Mouse (Mus musculus) intestine, embryonic 14.5 days (tissue): ENCODE results near the gene Olfr167. TPM values are rescaled to one million over a fixed set of nuclear protein-coding genes. Genes with fewer than 3 reads are reported as not detected.
"Not testable (repeated sequence)": the region's sequence is repeated elsewhere in the genome, so short reads cannot be mapped to it uniquely, and the experiment has no call there.

Experiments
- ATAC-seq: fragments of 200-750 bp; cut with Nextera tagmentation; replicated peaks from 2 replicates; pipeline ENCODE4 v1.8.0; 2017; ENCODE audit warnings: low read depth, moderate number of reproducible peaks, moderate TSS enrichment, moderate library complexity; ENCODE audit not compliant: low FRiP score, low TSS enrichment
- DNase-seq: peaks from one replicate; pipeline ENCODE4 v3.0.0-alpha.2; 2018; ENCODE audit warnings: low spot score
- H3K27ac ChIP-seq: fragments of 300-500 bp; sonication (generic); 2 replicates; pipeline ENCODE4 v1.5.1; 2014; ENCODE audit warnings: low read depth, mild to moderate bottlenecking, control low read depth
- H3K27me3 ChIP-seq: fragments of 300-500 bp; sonication (generic); replicated peaks from 2 replicates; pipeline ENCODE4 v1.6.1; 2014; ENCODE audit warnings: low read length, control low read depth; ENCODE audit not compliant: control insufficient read depth, insufficient read depth
- H3K36me3 ChIP-seq: fragments of 300-500 bp; sonication (generic); 2 replicates; pipeline ENCODE4 v1.6.1; 2014; ENCODE audit warnings: low read length, control low read depth; ENCODE audit not compliant: control insufficient read depth, insufficient read depth
- H3K4me1 ChIP-seq: fragments of 300-500 bp; sonication (generic); replicated peaks from 2 replicates; pipeline ENCODE4 v1.6.1; 2014; ENCODE audit warnings: low read length, control low read depth, mixed read lengths; ENCODE audit not compliant: control insufficient read depth, insufficient read depth
- H3K4me2 ChIP-seq: fragments of 300-500 bp; sonication (generic); 2 replicates; pipeline ENCODE4 v1.6.1; 2014; ENCODE audit warnings: low read length
- H3K4me3 ChIP-seq: fragments of 300-500 bp; sonication (generic); 2 replicates; pipeline ENCODE4 v1.5.1; 2014; ENCODE audit warnings: low read depth, low read length, control low read depth, mixed read lengths
- H3K9ac ChIP-seq: fragments of 300-500 bp; sonication (generic); 2 replicates; pipeline ENCODE4 v1.6.1; 2014; ENCODE audit warnings: mild to moderate bottlenecking, low read length
- H3K9me3 ChIP-seq: fragments of 300-500 bp; sonication (generic); 2 replicates; pipeline ENCODE4 v1.6.1; 2016; ENCODE audit warnings: low read length, control low read depth; ENCODE audit not compliant: control insufficient read depth
- WGBS: fragments of 180-500 bp; shearing (Covaris S2); extraction: QIAGEN DNeasy Blood & Tissue Kit; methylation state at CpG from one replicate; pipeline ENCODE4 v1.1.7; 2014; 5-methylcytosine and 5-hydroxymethylcytosine counted together
- polyA plus RNA-seq: library from polyadenylated mRNA; unstranded; fragments of >200 nt; fragmentation: Nextera tagmentation; extraction: Ambion mirVana; gene quantifications from 2 replicates; pipeline ENCODE4 v1.2.1, GENCODE M21; 2014

The Olfr167 gene
- not detected in 2 replicates for polyA plus RNA-seq

GRCm38 (mm10) chr16:19522166-19522565 lies at the start of gene Olfr167:
Gene Olfr167, minus strand, starts transcription at chr16:19522266.
- Histone ChIP-seq H3K9ac (no peak within 1 kb of the TSS), H3K4me3 (no peak within 1 kb of the TSS), H3K36me3 (no peaks in the 10 kb centered on the region), H3K27ac (no peak within 1 kb of the TSS), H3K4me2 (no peak within 1 kb of the TSS), H3K27me3 (no peaks in the 10 kb centered on the region), H3K9me3 (no peaks in the 10 kb centered on the region), H3K4me1 (no peaks in the 10 kb centered on the region)
- DNase-seq (no peak), ATAC-seq (no peak)
- WGBS: 81% methylated on average over 2 of the region's 2 CpGs

GRCm38 (mm10) chr16:19571709-19572108 lies 49.6 kb upstream of the Olfr167 start, which contains the start of gene Olfr169:
Gene Olfr169, minus strand, starts transcription at chr16:19571809.
- H3K27ac ChIP-seq, H3K27me3 ChIP-seq, H3K4me1 ChIP-seq, H3K9ac ChIP-seq, H3K9me3 ChIP-seq, H3K4me2 ChIP-seq, ATAC-seq, H3K4me3 ChIP-seq, H3K36me3 ChIP-seq, DNase-seq: not testable (repeated sequence)
- WGBS: 85% methylated on average over 2 of the region's 2 CpGs

- not testable (repeated sequence) for ATAC-seq, H3K9ac ChIP-seq, DNase-seq, H3K4me1 ChIP-seq, H3K9me3 ChIP-seq, H3K27me3 ChIP-seq, H3K27ac ChIP-seq, H3K4me3 ChIP-seq, H3K36me3 ChIP-seq, H3K4me2 ChIP-seq
- WGBS: 86% methylated on average over 7 of the region's 7 CpGs
Observed at GRCm38 (mm10) chr16:19553429-19553828, 31.4 kb upstream of the Olfr167 start.

GRCm38 (mm10) chr16:19552246-19552645 lies 30.2 kb upstream of the Olfr167 start:
- H3K36me3 ChIP-seq, H3K9ac ChIP-seq, H3K4me1 ChIP-seq, ATAC-seq, H3K4me3 ChIP-seq, H3K4me2 ChIP-seq, H3K27ac ChIP-seq, H3K27me3 ChIP-seq, DNase-seq, H3K9me3 ChIP-seq: not testable (repeated sequence)
- WGBS: 96% methylated on average over 3 of the region's 3 CpGs

GRCm38 (mm10) chr16:19535455-19535854 lies 13.4 kb upstream of the Olfr167 start, which contains the start of gene Olfr168:
Gene Olfr168, minus strand, starts transcription at chr16:19535555.
- DNase-seq (no peak), ATAC-seq (no peak)
- Histone ChIP-seq H3K9me3 (no peaks in the 10 kb centered on the region), H3K4me3 (no peak within 1 kb of the TSS), H3K36me3 (no peaks in the 10 kb centered on the region), H3K9ac (no peak within 1 kb of the TSS), H3K4me1 (no peaks in the 10 kb centered on the region), H3K27me3 (no peaks in the 10 kb centered on the region), H3K4me2 (no peak within 1 kb of the TSS), H3K27ac (no peak within 1 kb of the TSS)

- ATAC-seq: no peak
- H3K4me3 ChIP-seq: no peak within 1 kb of the TSS
- no peak for DNase-seq
Observed at GRCm38 (mm10) chr16:19483394-19483793, 38.7 kb downstream of the Olfr167 start, which contains the start of gene Olfr166. Gene Olfr166, plus strand, starts transcription at chr16:19483694.

GRCm38 (mm10) chr16:19464365-19464764 lies 57.7 kb downstream of the Olfr167 start:
- Histone ChIP-seq H3K4me1 (no peaks in the 10 kb centered on the region), H3K36me3 (no peaks in the 10 kb centered on the region), H3K9ac (no peak overlapping the region), H3K9me3 (no peaks in the 10 kb centered on the region), H3K4me3 (no peak overlapping the region), H3K27me3 (no peaks in the 10 kb centered on the region), H3K27ac (no peak overlapping the region), H3K4me2 (no peak overlapping the region)
- ATAC-seq: no peak
- DNase-seq: no peak
- WGBS: 88% methylated on average over 1 of the region's 1 CpGs

More at GRCm38 (mm10) chr16:19483394-19483793, 38.7 kb downstream of the Olfr167 start, which contains the start of gene Olfr166:
- H3K36me3 ChIP-seq: no peaks in the 10 kb centered on the region
- H3K27me3 ChIP-seq: no peaks in the 10 kb centered on the region
- no peaks in the 10 kb centered on the region for H3K4me1 ChIP-seq
- H3K4me2 ChIP-seq: no peak within 1 kb of the TSS
- H3K9me3 ChIP-seq: no peaks in the 10 kb centered on the region
- no peak within 1 kb of the TSS for H3K9ac ChIP-seq
- no peak within 1 kb of the TSS for H3K27ac ChIP-seq

Other genes starting within 250 kb of the Olfr167 start
- not detected in 2 replicates for gene Olfr164, start 208.2 kb downstream of the Olfr167 start, polyA plus RNA-seq
- not detected in 2 replicates for gene Olfr165, start 99.1 kb downstream of the Olfr167 start, polyA plus RNA-seq
- not detected in 2 replicates for gene Olfr166, start 38.6 kb downstream of the Olfr167 start, polyA plus RNA-seq
- gene Olfr168, start 13.3 kb upstream of the Olfr167 start, polyA plus RNA-seq: not detected in 2 replicates
- not detected in 2 replicates for gene Olfr169, start 49.5 kb upstream of the Olfr167 start, polyA plus RNA-seq
- gene Olfr170, start 89.6 kb upstream of the Olfr167 start, polyA plus RNA-seq: not detected in 2 replicates
- gene Olfr171, start 107.7 kb upstream of the Olfr167 start, polyA plus RNA-seq: not detected in 2 replicates
- gene Lamp3, start 184.1 kb upstream of the Olfr167 start, polyA plus RNA-seq: 0.08 TPM in 1 of 2 replicates, not detected in the other
- gene B3gnt5, start 237.9 kb upstream of the Olfr167 start, polyA plus RNA-seq: 18.5 and 25.0 TPM in 2 replicates